In genomic region chr11:60307375-60307825, GRCm38 (mm10) we compare ENCODE assay signal across 8 mouse cellular contexts. TPM values are rescaled to one million over a fixed set of nuclear protein-coding genes. Genes with fewer than 3 reads are reported as not detected.
DNase-seq lines count a peak whose midpoint lies in the region; ATAC-seq lines count a peak whose summit lies in the region.

No protein-coding gene starts in this region.

- no peak overlapping the region for H3K4me3 ChIP-seq in embryonic facial prominence, embryonic 15.5 days (replicated peaks)
- no peak overlapping the region for H3K4me3 ChIP-seq in lung, embryonic 16.5 days (ENCODE audit: low read length)

- DNase-seq in adrenal gland, adult 2 months, result peak; percentile 80
- DNase-seq in adrenal gland, postnatal 4 days (ENCODE audit: low spot score in 2 of 2), result no peak
- DNase-seq in CD8-positive naive resting alpha-beta T cell, adult 2 months (ENCODE audit: low read depth in 2 of 2, low spot score in 2 of 2), result peak; percentile 25 to 42
- DNase-seq in left cerebral cortex, adult 8-10 months (ENCODE audit: low spot score in 2 of 2), result no peak
- DNase-seq in gastrocnemius, postnatal 10 days, result no peak
- no peak for DNase-seq in urinary bladder, adult 18-20 months (ENCODE audit: low spot score in 2 of 2)

- no peak overlapping the region for H3K4me2 ChIP-seq in embryonic facial prominence, embryonic 15.5 days (replicated peaks)
- H3K4me2 ChIP-seq in lung, embryonic 16.5 days (ENCODE audit: low read depth, low read length), result no peak overlapping the region

- H3K4me1 ChIP-seq in embryonic facial prominence, embryonic 15.5 days, result peaks cover 34% of the 10 kb centered on the region
- H3K4me1 ChIP-seq in lung, embryonic 16.5 days (replicated peaks; ENCODE audit: control insufficient read depth, insufficient read depth, low read length), result peaks cover 58% of the 10 kb centered on the region

- no peaks in the 10 kb centered on the region for H3K9me3 ChIP-seq in embryonic facial prominence, embryonic 15.5 days (replicated peaks)
- no peaks in the 10 kb centered on the region for H3K9me3 ChIP-seq in lung, embryonic 16.5 days (ENCODE audit: control insufficient read depth, low read length)

- H3K36me3 ChIP-seq in embryonic facial prominence, embryonic 15.5 days, result no peaks in the 10 kb centered on the region
- H3K36me3 ChIP-seq in lung, embryonic 16.5 days (ENCODE audit: control insufficient read depth, insufficient read depth, low read length), result no peaks in the 10 kb centered on the region

- 59% methylated on average over 2 of the region's 2 CpGs for WGBS in embryonic facial prominence, embryonic 15.5 days
- 65% methylated on average over 2 of the region's 2 CpGs for WGBS in lung, embryonic 16.5 days

- H3K27ac ChIP-seq in embryonic facial prominence, embryonic 15.5 days (replicated peaks), result no peak overlapping the region
- peak overlapping the region; percentile 89 for H3K27ac ChIP-seq in lung, embryonic 16.5 days (ENCODE audit: low read length)

- no peak overlapping the region for H3K9ac ChIP-seq in embryonic facial prominence, embryonic 15.5 days
- H3K9ac ChIP-seq in lung, embryonic 16.5 days (ENCODE audit: low read length), result no peak overlapping the region

- no peaks in the 10 kb centered on the region for H3K27me3 ChIP-seq in embryonic facial prominence, embryonic 15.5 days
- no peaks in the 10 kb centered on the region for H3K27me3 ChIP-seq in lung, embryonic 16.5 days (ENCODE audit: control insufficient read depth, insufficient read depth, low read depth, low read length)

- ATAC-seq in embryonic facial prominence, embryonic 15.5 days (ENCODE audit: insufficient number of reproducible peaks, low FRiP score, low TSS enrichment, low read depth), result peak; percentile 48; the same call in 1 of the 2 replicates
- no peak for ATAC-seq in lung, embryonic 16.5 days (ENCODE audit: low read depth)

RNA-seq across cellular contexts. Expression of gene Tom1l2, which starts 45.3 kb away (rescaled TPM):
- total RNA-seq in adrenal gland, adult 2 months (2021), result 10 to 100 TPM; 71.9 to 78.5 TPM
- polyA plus RNA-seq in adrenal gland, adult 2 months (2012; rRNA removed), result 159 and 181 TPM in 2 replicates
- total RNA-seq in adrenal gland, postnatal 4 days (2021), result 10 to 100 TPM; 54.0 to 55.9 TPM
- polyA plus RNA-seq in embryonic facial prominence, embryonic 15.5 days (2015; fragmentation: Nextera tagmentation; extraction: Ambion mirVana), result 34.1 and 36.7 TPM in 2 replicates
- 29.6 and 33.4 TPM in 2 replicates for polyA plus RNA-seq in lung, embryonic 16.5 days (2015; fragmentation: Nextera tagmentation; extraction: Ambion mirVana)
- total RNA-seq in left cerebral cortex, adult 8-10 months (2022), result 100 to 1,000 TPM; 205 to 222 (median 215) TPM
- total RNA-seq in gastrocnemius, postnatal 10 days (2021), result 10 to 100 TPM; 38.6 to 45.1 TPM

RNA-seq across cellular contexts. Expression of gene Drc3, which starts 45.7 kb away (rescaled TPM):
- 1 to 10 TPM in 1 of 2 experiments, under 1 TPM in 1; 0.61 to 1.5 TPM for total RNA-seq in adrenal gland, adult 2 months (2021)
- 0.90 and 1.0 TPM in 2 replicates for polyA plus RNA-seq in adrenal gland, adult 2 months (2012; rRNA removed)
- total RNA-seq in adrenal gland, postnatal 4 days (2021), result 1 to 10 TPM; 1.8 to 2.6 TPM
- polyA plus RNA-seq in embryonic facial prominence, embryonic 15.5 days (2015; fragmentation: Nextera tagmentation; extraction: Ambion mirVana), result 10.5 and 20.0 TPM in 2 replicates
- polyA plus RNA-seq in lung, embryonic 16.5 days (2015; fragmentation: Nextera tagmentation; extraction: Ambion mirVana), result 11.2 and 11.3 TPM in 2 replicates
- total RNA-seq in left cerebral cortex, adult 8-10 months (2022), result 10 to 100 TPM in 1 of 4 experiments, 1 to 10 TPM in 3; 8.6 to 12.8 (median 9.3) TPM
- total RNA-seq in gastrocnemius, postnatal 10 days (2021), result 1 to 10 TPM; 1.3 to 1.6 TPM

Comparison
In these comparisons a context has a peak if more than half of its experiments do, and no peak if none do; other contexts are left out.
1. DNase-seq: peak in adrenal gland, adult 2 months (single experiment) and CD8-positive naive resting alpha-beta T cell, adult 2 months (2 of 2); none in adrenal gland, postnatal 4 days (0 of 2), left cerebral cortex, adult 8-10 months (0 of 2), gastrocnemius, postnatal 10 days (single experiment) and urinary bladder, adult 18-20 months (0 of 2).